Mouse (Mus musculus) macrophage (primary cell): Measurements from ENCODE around the gene Gm49416. TPM values are rescaled to one million over a fixed set of nuclear protein-coding genes. Genes with fewer than 3 reads are reported as not detected.

Source experiments
- H3K27ac ChIP-seq: fragments of 350-480 bp; formaldehyde crosslinking; 2 replicates; pipeline ENCODE4 v1.9.0; 2021
- H3K36me3 ChIP-seq: fragments of 350-480 bp; formaldehyde crosslinking; 2 replicates; pipeline ENCODE4 v1.9.0; 2021; ENCODE audit errors: inconsistent target
- H3K4me3 ChIP-seq: fragments of 350-480 bp; formaldehyde crosslinking; 2 replicates; pipeline ENCODE4 v1.9.0; 2021; ENCODE audit errors: inconsistent target
- H3K79me2 ChIP-seq: fragments of 350-480 bp; formaldehyde crosslinking; 2 replicates; pipeline ENCODE4 v1.9.0; 2021; ENCODE audit errors: inconsistent target
- WGBS: methylation state at CpG from one replicate; pipeline ENCODE4 v1.1.7; 2026; ENCODE audit warnings: inconsistent platforms; ENCODE audit not compliant: missing documents; 5-methylcytosine and 5-hydroxymethylcytosine counted together
- polyA plus RNA-seq: library from polyadenylated mRNA; stranded (reverse); fragments of 250-400 nt; gene quantifications from 3 replicates; pipeline ENCODE4 v1.2.4, GENCODE M21; 2018; ENCODE audit warnings: inconsistent platforms

Gene Gm49416
- polyA plus RNA-seq, 1 experiment from 2014 or later, result not detected

- Histone ChIP-seq H3K27ac (no peak overlapping the region), H3K36me3 (no peaks in the 10 kb centered on the region), H3K4me3 (no peak overlapping the region), H3K79me2 (no peaks in the 10 kb centered on the region)
- WGBS, result 40% methylated on average over 1 of the region's 1 CpGs
These were observed 29.7 kb upstream of the Gm49416 start for GRCm38 (mm10) chr19:8859018-8859417.

- H3K4me3 ChIP-seq, result no peak overlapping the region
- H3K36me3 ChIP-seq, result no peaks in the 10 kb centered on the region
- H3K27ac ChIP-seq, result no peak overlapping the region
- H3K79me2 ChIP-seq, result no peaks in the 10 kb centered on the region
- 93% methylated on average over 6 of the region's 6 CpGs for WGBS
These were observed 24.5 kb upstream of the Gm49416 start for GRCm38 (mm10) chr19:8864265-8864664.

GRCm38 (mm10) chr19:8870381-8870780 is 18.3 kb upstream of the Gm49416 start:
- no CpG with 5 or more reads among the region's 3 CpGs for WGBS
- peaks cover 28% of the 10 kb centered on the region for H3K79me2 ChIP-seq
- peaks cover 15% of the 10 kb centered on the region for H3K36me3 ChIP-seq
- peak overlapping the region; percentile 55 for H3K4me3 ChIP-seq
- H3K27ac ChIP-seq, result peak overlapping the region; percentile 69

- Histone ChIP-seq H3K36me3 (peaks cover 18% of the 10 kb centered on the region), H3K27ac (peak overlapping the region; percentile 69), H3K79me2 (peaks cover 28% of the 10 kb centered on the region), H3K4me3 (peak overlapping the region; percentile 55)
- 20% methylated on average over 9 of the region's 9 CpGs for WGBS
These were observed 17.9 kb upstream of the Gm49416 start for GRCm38 (mm10) chr19:8870838-8871237.

GRCm38 (mm10) chr19:8871267-8872186 is 17.2 kb upstream of the Gm49416 start, which contains the start of gene Ubxn1:
Gene Ubxn1, plus strand, starts transcription at chr19:8871496.
- Histone ChIP-seq H3K36me3 (peaks cover 25% of the 10 kb centered on the region), H3K4me3 (peak within 1 kb of the TSS; percentile 55), H3K79me2 (peaks cover 28% of the 10 kb centered on the region), H3K27ac (peak within 1 kb of the TSS; percentile 69)
- under 1% methylated on average over 54 of the region's 59 CpGs for WGBS

- Histone ChIP-seq H3K27ac (peak overlapping the region; percentile 62), H3K4me3 (peak overlapping the region; percentile 55), H3K36me3 (peaks cover 26% of the 10 kb centered on the region), H3K79me2 (peaks cover 28% of the 10 kb centered on the region)
- 71% methylated on average over 10 of the region's 10 CpGs for WGBS
These were observed 16.4 kb upstream of the Gm49416 start for GRCm38 (mm10) chr19:8872266-8872840.

GRCm38 (mm10) chr19:8875031-8875430 is 13.7 kb upstream of the Gm49416 start:
- H3K4me3 ChIP-seq, result no peak overlapping the region
- H3K27ac ChIP-seq, result no peak overlapping the region
- H3K79me2 ChIP-seq, result peaks cover 28% of the 10 kb centered on the region
- 93% methylated on average over 7 of the region's 7 CpGs for WGBS
- peaks cover 26% of the 10 kb centered on the region for H3K36me3 ChIP-seq

- Histone ChIP-seq H3K27ac (peak within 1 kb of the TSS; percentile 65), H3K79me2 (no peaks in the 10 kb centered on the region), H3K4me3 (peak within 1 kb of the TSS; percentile 98), H3K36me3 (peaks cover 10% of the 10 kb centered on the region; the same call in 1 of the 2 replicates)
- under 1% methylated on average over 41 of the region's 42 CpGs for WGBS
These were observed 8.3 kb upstream of the Gm49416 start, which contains the start of gene Uqcc3 for GRCm38 (mm10) chr19:8880311-8881033. Gene Uqcc3, minus strand, starts transcription at chr19:8880923.

- WGBS, result 0% methylated on average over 3 of the region's 3 CpGs
- H3K27ac ChIP-seq, result no peak overlapping the region
- 0 out of 2 replicates have a peak, but pooled peaks cover 5% of the 10 kb centered on the region for H3K36me3 ChIP-seq
- no peaks in the 10 kb centered on the region for H3K79me2 ChIP-seq
- peak overlapping the region; percentile 98 for H3K4me3 ChIP-seq
These were observed 7.7 kb upstream of the Gm49416 start for GRCm38 (mm10) chr19:8881034-8881392.

GRCm38 (mm10) chr19:8883616-8884015 is 5.1 kb upstream of the Gm49416 start, which contains the start of the genes Lbhd1 and Gm49403:
Gene Lbhd1, plus strand, starts transcription at chr19:8883732.
Gene Gm49403, plus strand, starts transcription at chr19:8883930.
- Histone ChIP-seq H3K27ac (no peak within 1 kb of the TSS), H3K36me3 (no peaks in the 10 kb centered on the region), H3K4me3 (no peak within 1 kb of the TSS), H3K79me2 (no peaks in the 10 kb centered on the region)
- 80% methylated on average over 3 of the region's 3 CpGs for WGBS

- no peak overlapping the region for H3K4me3 ChIP-seq
- no peaks in the 10 kb centered on the region for H3K36me3 ChIP-seq
- H3K79me2 ChIP-seq, result peaks cover 19% of the 10 kb centered on the region
- WGBS, result 100% methylated on average over 1 of the region's 1 CpGs
- no peak overlapping the region for H3K27ac ChIP-seq
These were observed 1.7 kb upstream of the Gm49416 start for GRCm38 (mm10) chr19:8886916-8887584.

- H3K36me3 ChIP-seq, result no peaks in the 10 kb centered on the region
- H3K4me3 ChIP-seq, result peak overlapping the region; percentile 85
- WGBS, result 30% methylated on average over 19 of the region's 19 CpGs
- H3K79me2 ChIP-seq, result peaks cover 19% of the 10 kb centered on the region
- H3K27ac ChIP-seq, result peak overlapping the region; percentile 70
These were observed 902 bp upstream of the Gm49416 start for GRCm38 (mm10) chr19:8887585-8888463.
